Mouse (Mus musculus): Measurements from ENCODE around the gene Slc5a3.

Gene Slc5a3

DNA sequence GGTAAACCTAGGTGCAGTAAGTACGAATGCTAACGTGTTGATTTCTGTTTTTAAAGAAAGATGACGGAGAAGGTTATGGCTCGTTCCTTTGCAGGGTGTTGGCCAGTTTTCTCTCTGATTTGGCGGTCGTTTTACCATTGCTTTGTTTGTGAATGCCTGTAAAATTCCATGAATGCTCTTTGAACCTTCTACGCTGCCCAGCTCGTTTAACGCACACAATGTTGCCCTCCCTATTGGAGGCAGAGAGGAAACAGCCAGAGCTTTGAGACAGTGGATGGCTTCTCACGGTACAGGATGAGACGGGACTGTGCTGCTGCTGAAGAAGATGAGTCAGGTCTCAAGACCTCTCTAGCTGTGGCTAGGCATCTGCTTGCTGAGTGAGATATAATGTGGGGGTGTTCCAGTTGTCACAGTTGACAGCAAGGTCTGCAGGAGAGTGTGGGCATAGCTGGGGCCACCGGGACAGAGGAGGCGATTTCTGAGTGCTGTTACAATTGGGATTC, 60.9 kb downstream of the Slc5a3 start:
- no peak for DNase-seq (ENCODE audit: low read depth, low spot score)

- DNase-seq (ENCODE audit: low read depth, low spot score): peak; percentile 41
Observed at GRCm38 (mm10) chr16:92120899-92121531, 62.9 kb downstream of the Slc5a3 start.

DNA sequence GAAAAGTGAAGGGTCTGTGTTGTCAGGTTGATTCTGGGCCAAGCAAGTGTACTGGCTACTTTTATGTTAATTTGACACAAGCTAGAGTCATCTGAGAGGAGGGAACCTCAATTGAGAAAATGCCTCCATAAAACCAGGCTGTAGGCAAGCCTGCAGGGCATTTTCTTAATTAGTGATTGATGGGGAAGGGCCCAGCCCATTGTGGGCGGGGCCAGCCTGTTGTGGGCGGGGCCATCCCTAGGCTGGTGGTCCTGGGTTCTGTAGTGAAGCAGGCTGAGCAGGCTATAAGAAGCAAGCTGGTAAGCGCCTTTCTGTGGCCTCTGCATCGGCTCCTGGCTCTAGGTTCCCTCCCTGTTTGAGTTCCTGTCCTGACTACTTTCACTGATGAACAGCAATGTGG, 69.1 kb downstream of the Slc5a3 start:
- DNase-seq (ENCODE audit: low read depth, low spot score): no peak

DNA sequence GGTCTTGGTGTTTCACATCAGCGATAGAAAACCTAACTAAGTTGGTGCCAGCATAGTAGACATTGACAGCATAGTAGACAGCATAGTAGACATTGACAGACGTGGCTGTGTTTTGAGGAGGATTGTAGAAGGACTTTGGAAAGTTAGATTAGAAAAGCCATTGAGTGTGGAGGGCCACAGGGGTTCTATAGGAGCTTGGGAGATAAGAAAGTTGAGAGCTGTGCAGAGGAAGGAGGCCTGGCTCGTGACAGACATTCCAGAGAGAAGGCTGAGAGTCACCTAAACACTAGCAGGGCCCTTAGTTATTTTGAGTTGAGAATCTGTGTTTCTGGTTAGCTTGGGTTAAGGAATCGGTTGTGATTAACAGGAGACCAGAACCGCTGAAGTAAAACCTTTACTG, 69.5 kb downstream of the Slc5a3 start:
- DNase-seq (ENCODE audit: low read depth, low spot score): no peak

GRCm38 (mm10) chr16:92129843-92130242, 71.7 kb downstream of the Slc5a3 start:
- no peak for DNase-seq (ENCODE audit: low read depth, low spot score)

DNA sequence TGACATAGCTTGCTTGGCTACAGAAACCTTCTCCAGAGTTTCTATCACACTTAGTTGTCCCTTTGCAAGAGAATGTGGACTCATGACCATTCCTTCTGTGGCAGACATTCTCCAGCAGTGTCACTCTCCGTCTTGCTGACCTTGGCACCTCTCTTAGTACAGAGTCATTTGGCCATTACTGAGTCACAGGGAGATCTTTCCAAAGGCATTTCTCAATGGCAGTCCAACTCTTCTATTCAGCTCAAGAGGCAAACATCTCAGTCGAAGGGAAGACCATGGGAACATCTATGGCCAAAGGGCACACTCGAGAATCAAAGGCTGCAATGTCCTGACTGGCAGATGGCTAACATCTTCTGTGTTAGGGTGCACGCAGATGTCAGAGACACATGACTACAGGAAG, 74.4 kb downstream of the Slc5a3 start:
- no peak for DNase-seq (ENCODE audit: low read depth, low spot score)

- no peak for DNase-seq (ENCODE audit: low read depth, low spot score)
Observed at GRCm38 (mm10) chr16:92134148-92134764, 76.1 kb downstream of the Slc5a3 start.

GRCm38 (mm10) chr16:92136275-92136674, 78.2 kb downstream of the Slc5a3 start:
- DNase-seq (ENCODE audit: low read depth, low spot score): no peak

Measured in retina, postnatal 7 days (tissue).